Mouse (Mus musculus) right cerebral cortex, postnatal 14 days (tissue): Measurements from ENCODE around the gene Arhgef3.

Experiments used
- DNase-seq: peaks from one replicate; pipeline ENCODE4 v3.0.0; 2022

Arhgef3 gene

DNA sequence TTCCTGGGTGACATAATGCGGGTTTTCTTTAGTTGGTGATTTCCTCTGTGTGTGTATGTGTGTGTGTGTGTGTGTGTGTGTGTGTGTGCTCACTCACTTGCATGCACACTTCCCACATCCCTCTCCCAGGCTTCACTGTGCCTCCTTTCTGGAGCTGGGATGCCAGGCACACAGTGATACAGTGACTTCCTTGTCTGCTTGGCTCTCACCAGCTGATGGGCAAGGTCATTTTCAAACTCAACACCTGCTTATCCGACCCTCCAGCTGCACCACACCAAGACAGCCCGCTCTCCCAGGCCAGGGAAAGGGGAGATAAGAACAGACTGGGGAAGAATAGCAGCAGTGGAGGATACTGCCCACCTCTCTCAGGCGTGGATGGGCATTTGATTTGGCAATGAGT lies 52.5 kb downstream of the Arhgef3 start:
- DNase-seq: no peak

DNA sequence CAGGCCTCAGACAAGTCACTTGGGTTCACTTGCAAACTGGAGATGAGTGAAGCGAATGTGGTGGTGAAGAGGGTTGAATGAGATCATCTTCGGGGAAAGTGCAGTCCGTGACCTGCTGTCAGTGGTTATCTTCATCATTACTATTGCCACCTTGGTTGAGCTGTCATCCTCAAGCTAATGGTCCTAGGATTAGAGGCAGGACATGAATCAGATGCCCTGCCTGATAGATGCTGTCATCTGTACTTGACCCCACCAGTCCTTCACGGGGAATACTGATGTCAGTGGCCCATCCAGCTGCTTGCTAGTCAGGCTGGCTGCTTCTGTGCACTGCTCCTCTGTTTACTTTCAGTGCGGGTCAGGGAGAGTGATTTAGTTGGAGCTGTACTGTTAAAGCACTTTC lies 53.7 kb downstream of the Arhgef3 start:
- DNase-seq: no peak

DNA sequence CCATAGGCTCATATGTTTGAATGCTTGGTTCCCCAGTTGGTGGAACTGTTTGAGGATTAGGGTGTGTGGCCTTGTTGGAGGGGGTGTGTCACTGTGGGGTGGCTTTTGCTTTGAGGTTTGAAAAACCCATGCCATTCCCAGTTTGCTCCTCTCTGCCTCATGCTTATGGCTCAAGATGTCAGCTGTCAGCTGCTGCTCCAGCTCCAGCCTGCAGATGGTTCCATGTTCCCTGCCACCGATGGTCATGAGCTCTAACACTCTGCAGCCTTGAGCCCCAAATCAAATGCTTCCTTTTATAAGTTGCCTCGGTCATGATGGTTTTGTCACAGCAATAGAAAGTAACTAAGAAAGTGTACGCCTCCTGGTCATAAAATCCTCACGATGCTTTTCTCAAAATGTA lies 54.6 kb downstream of the Arhgef3 start:
- no peak for DNase-seq

DNA sequence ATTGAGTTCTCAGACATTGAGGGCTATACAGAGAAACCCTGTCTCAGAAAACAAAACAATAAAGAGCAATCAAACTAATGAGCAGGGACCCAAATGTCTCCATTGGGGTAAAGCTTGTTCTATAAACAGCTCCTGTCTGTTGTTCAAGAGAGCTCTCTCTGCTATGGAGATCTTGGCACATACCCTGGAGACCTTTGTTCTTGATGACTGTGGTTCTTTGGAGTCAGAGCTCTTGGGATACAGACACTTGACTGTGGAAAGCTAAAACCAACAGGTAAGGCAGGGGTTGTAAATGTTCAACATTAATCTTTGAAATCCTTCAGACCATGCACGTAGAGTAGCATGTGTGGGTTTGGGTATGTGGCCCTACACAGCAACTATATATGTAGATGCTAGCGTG lies 55.7 kb downstream of the Arhgef3 start:
- no peak for DNase-seq

DNA sequence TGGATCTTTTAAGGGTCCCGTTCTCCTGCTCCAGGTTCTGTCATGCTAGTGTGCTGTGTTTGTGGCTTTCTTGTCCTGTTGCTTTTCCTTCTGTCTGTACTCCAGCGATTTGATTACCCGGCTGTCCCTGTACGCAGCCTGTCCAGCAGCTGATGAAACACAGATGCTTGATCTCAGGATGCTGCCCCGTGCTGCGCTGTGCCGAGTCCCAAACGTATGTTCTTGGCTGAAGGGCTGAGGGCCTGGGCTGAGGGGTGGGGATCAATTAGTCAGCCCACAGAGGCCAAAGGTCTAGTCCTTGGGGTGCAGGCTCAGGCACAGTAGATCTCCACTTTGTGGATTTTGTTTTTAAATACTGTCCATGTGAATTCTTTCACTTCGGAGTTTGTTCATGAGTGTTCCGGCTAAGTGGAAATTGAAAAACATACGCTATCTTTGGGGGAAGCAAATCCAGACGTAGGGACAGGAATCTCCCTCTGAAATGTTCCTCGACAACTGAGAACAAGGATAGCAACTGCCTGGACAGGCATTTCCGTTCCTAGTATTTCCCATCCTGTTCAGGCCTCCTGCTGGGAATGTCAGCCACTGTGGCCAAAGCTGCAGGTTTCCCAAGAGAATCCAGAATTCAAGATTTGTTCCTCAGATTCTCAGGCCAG lies 56.6 kb downstream of the Arhgef3 start:
- no peak for DNase-seq

DNA sequence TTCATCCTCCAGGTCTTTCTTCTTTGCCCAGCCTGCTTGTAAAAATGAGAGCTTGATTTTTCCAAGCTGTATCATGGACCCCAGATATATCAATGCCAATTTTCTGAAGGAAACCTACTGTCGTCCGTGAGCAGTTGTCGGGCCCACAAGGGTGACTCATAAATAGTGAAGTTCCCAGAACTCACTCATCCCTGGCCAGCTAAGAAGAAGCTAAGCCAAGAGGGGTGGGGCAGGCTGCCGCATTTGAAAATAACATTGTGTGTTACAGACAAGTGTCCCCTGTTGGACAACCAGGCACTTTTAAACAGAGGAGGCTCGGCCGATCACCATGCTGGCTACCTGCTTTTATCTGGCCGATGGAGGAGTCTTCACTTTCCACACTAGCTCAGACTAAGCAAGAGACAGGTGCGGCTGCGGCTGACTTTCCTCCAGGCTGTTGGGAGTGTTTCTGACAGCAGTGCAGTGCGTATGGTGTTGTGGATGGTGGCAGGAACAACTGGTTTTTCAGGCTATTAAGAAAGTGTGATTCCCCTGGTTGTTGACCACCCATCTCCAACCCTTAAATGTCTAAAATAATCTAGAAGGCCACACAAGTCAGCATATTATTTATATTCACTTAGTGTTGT lies 58.6 kb downstream of the Arhgef3 start:
- no peak for DNase-seq

DNA sequence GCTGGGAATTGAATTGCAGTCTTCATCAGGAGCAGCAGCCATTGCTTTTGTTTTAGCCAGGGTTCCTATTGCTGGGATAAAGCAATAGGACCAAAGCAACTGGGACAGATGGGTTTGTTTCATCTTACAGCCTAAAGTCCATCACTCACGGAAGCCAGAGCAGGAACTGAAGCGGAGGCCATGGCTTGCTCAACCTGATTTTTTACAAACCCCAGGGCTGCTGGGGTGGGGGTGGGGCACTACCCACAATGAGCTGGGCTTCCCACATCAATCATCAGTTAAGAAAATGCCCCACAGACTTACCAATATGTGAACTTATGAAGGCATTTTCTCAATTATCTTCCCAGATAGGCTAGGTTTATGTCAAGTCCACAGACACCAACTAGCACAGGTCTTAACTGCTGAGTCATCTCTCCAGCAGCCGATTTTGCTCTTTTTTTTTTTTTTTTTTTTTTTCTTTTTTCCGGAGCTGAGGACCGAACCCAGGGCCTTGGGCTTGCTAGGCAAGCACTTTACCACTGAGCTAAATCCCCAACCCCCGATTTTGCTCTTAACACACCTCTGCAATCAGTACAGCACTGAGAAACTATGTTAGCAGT lies 59.6 kb downstream of the Arhgef3 start:
- no peak for DNase-seq

DNA sequence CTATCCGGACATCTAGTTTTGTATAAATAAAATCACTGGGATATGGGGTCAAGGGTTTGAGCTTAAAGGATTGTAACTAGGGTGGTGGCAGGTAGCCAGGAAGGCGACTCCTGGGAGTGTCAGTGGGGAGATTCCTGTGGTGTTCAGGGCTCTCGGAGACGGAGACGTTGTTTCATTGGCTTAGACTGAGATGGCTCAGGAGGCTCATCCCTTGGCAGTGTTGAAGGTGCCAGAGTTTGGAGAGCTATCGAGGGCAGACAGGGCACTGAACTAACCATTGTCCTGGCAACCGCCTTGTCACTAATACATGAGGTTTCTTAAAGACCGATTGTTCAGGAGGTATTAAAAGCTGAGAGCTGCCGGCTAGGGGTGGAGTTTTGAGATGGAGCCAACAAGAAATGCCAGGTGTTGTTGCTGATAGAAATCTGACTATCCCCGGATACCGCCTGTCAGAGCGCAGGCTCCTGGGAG lies 60.2 kb downstream of the Arhgef3 start:
- no peak for DNase-seq

DNA sequence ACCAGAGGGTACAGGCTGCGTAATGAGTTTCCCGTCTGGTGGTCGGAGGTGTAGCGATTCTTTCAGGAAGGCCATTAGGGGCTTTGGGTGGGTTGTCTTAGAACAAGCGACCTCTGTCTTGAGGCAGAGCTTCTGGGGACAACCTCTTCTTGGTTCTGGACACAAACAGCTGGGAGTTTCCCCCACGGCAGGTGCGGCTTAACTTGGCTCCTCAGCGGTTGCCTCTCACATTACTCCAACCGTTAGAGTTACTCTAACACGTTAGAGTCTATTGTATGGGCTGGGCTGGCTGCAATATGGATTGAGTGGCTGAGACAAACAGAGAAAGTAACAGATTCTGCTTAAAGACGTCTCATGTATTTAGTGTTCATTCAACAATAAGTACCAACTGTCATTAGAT lies 60.6 kb downstream of the Arhgef3 start:
- no peak for DNase-seq

DNA sequence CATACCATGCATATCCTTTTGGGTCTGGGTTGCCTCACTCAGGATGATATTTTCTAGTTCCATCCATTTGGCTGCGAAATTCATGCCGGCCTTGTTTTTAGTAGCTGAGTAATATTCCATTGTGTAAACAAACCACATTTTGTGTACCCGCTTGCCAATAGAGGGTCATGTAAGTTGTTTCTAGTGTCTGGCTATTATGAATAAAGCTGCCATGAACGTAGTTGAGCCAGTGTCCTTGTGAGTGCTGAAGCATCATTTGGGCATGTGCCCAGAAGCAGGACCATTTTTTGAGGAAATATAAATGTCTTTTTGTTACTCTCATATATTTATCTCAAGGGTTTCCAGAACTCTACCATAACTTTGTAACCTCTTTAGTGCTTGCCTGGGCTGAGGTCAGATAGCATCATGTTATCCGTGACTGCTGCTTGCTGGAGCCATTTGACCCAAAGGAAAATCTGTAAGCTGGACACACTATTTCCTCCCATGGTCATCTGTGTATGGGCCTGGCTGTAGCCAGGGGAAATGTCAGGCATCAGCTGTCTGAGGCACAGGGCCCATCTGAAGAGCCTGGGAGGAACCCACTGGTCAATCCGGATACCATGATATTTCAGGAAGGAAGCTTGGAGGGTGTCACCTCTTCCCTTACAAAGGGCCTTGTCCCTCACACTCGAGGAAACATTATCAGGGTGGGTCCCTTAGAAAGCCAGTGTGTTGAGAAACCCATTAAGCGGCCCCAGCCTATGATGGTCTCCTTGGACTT lies 63.3 kb downstream of the Arhgef3 start:
- no peak for DNase-seq

DNA sequence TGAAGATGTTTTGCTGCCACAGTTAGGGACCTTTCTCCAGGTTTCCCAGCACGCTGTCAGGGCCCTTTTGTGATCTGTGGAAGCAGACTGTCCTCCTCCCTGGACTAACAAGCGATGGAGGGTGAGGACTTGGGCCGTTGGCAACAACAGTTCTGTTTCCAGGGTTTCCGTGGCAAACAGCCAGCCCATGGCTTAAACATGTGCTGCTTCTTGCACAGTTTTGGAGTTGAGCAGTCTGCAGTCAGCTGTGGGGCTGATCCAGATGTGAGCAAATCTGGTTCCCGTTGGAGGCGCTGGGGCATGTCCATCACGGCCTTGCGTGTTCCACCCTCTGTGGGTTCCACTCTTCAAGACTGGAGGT lies 63.8 kb downstream of the Arhgef3 start:
- peak; percentile 61 for DNase-seq

DNA sequence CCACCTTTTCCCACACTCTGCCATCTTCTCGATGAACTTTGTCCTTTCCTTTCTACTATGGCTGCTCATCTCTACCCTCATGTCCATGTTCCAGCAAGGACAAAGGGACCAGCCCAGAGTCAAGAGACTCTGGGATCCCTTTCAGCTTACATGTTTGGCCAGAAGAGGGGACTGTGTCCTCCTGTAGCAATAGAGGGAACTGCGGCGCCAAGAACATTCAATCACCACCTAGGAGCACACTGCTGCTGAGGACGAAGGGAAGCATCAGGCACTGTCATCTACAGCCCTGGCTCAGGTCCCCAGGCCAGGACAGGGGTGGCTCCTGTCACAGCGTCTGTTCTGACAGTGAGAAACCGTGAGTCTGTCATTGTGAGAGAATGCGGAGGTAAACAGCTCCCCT lies 65.1 kb downstream of the Arhgef3 start:
- no peak for DNase-seq

DNA sequence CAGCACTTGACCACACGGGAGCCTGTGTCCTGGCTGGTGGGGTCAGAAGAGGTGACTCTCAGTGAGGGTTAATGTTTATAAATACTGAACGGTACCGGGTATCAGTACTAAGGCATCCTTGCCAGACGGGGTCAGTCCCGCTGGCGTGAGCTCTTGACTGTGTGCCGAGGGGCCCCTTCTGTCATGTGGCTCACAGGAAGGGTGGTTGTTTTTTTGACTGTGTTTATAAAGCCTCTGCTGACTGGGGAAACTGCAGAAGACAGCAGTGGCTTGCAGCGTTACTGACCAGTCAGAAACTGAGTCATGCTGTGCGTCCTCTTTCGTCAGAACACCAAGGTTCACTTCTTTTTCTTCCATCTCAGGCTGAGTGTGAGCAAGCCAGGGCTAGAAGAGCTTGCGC lies 67.4 kb downstream of the Arhgef3 start:
- no peak for DNase-seq

DNA sequence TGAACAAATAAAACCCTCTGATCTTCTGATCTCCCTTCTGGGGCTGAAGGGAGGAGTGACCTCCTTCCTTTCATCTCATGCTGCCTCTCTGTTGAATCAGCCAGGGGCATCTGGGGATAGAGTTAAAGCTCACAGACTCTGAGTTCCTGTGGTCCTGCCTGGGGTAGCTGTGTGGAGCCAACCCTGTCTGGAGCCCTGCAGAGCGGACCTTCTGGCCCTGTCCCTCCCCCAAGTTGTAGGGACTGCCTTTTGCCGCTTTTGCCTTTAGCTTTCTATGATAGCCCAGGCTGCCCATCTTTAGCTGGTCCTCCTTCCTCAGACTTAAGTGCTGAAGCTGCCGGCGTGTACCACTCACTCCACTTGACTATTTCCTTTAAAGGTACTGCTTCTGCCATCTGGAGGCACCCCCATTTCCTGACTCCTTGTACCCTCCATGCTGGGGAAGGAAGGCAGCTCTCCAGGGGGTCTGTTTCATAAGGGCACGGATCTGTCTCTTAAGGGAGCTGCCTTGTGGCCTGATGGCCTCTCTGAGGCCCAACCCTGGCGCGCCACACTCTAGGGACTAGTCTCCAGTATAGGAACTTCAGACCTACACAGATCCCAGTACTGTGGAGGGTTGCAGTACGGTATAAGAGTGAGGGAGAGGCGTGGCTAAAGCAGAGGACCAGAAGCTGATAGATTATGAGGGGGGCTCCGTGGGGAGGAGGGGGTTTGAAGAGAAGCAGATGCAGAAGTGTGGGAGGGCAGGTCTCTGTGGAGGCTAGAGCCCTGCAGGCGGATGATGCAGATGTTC lies 68.1 kb downstream of the Arhgef3 start:
- no peak for DNase-seq

DNA sequence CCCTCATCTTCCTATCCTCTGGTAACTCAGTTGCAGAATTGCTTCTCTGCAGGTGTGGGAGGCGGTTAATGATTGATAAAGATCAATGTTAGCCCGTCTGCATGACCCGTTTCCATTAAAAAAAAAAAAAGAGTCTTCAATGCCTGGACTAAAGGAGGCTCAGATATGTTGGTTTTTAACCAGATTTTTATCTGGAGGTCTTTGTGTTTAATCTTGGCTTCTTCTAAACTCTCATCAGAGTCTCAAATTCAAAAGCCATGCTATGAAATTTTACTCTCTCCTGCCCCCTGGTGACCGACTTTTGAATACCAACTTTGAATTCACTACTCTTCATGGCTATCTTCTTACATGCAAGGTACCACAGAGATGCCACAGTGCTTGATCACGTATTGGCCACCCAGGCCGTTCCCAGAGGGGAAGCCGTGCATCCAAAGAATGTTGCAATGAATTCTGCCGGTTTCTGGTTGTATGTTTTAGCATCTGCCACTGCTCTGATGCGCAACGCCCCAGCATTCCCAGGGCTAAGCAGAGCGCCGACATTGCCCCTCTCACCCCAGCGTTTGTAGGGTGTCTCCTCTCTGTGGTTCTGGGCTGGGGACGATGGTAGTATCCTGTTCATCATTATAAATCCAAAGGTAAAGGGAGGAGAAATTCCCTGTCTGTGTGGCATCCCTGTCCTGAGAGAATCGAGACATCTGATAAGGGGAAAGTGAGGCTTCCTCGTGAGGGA lies 69.0 kb downstream of the Arhgef3 start:
- peak; percentile 65 for DNase-seq

DNA sequence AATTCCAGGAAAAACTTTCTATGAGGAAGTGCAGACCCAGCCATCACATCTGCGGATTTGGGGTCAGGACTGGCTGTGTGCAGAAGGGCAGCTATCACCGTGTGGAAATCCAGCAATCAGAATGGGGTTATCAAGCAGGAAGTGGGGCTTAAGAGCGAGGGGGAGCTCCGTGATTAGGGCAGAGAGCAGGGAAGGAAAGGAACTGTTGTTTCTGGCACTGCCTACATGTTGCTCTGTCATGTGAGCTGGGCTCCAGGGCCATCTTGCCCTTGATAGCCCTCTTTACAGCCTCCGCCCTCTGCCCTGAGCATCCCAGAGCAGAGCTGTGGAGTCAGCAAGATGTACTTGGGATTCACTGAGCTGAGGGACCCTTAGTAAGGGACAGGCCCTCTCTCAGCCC lies 71.2 kb downstream of the Arhgef3 start:
- no peak for DNase-seq

DNA sequence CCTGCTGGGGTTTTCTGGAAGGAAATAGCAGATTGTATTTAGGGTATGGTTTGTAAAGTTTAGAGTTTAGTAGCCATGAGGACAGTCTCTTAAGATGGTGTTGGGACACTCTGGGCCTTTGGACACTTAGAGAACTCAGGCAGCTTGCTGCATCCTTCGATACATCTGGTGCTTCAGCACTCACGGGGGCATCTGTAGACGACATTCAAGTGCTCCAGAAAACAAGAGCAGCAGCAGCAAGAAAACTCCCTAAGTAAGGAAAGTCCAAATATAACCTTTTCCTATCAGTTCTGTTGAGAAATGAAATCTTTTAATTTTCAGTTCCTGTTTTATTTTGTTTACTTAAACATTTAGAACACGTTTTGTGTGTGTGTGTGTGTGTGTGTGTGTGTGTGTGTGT lies 71.9 kb downstream of the Arhgef3 start:
- DNase-seq: no peak

DNA sequence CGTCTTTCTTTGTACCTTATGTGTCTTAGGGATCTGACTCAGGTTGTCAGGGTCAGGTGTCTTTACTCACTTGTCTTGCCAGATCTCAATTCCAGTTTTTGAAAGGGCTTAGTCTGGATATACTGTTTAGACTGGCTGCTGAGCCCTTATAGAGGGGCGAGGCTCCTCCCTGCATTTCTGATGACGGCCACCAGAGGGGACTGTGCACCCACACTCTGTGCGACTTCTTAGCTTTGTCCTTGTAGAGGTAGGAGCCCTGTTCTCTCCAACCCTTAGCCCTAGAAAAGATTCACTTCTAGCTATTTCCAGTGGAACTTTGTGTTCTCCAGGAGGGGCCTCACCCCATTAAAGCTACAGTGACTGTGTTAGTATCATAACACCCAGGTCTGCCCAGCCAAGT lies 72.3 kb downstream of the Arhgef3 start:
- peak; percentile 81 for DNase-seq

DNA sequence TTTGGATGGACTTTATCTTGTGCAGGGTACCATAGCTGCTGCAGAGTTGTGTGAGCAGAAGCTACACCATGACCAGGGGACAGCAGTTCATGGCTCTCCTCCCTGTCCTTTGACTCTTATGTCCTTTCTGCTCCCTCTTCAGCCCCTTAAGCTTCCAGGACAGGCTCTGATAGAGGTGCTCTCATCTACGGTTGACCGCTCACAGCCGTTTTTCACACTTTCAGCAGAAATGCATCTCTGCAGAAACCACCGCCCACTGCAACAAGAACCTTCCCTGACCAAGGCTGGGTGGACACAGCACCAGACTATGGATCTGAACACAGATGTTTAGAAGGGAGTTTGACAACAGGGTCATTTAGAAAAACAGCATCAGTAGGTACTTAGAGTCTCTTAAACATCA lies 73.2 kb downstream of the Arhgef3 start:
- DNase-seq: no peak

DNA sequence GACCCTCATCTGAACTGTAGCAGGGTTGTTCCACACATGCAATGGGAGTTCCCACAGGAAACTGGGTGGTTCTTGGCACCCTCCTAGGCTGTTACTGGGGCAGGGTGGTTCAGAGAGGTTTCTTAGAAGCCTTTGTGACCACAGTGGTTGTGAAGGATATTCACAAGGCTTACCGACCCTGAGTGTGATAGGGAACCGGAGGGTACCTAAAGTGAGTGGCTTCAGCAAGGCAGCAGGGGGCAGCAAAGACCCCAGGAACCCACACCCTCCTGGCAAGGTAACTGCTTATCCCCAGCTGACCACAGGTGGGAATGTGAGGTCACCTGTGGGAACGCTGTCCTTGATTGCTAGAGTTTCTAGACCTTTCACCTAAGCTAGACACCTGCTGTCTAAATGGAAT lies 77.8 kb downstream of the Arhgef3 start:
- no peak for DNase-seq

DNA sequence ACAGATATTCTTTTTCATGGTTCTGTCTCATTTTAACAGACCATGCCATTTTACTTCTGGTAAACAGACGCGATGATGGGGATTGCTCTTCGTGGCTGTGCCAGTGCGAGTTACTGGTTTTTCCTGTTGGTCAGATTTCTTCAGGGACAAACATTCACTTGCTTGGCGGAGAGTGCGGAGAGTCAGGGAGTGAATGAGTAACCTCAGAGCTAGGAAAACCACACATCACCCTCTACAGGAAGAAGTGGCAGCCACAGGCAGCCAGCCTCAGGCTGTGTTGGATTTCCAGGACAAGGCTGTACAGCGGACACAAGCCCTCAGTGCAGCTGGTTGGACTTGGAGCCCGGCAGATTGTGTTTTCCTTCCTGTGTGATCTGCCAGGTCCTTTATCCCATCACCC lies 82.3 kb downstream of the Arhgef3 start:
- no peak for DNase-seq

DNA sequence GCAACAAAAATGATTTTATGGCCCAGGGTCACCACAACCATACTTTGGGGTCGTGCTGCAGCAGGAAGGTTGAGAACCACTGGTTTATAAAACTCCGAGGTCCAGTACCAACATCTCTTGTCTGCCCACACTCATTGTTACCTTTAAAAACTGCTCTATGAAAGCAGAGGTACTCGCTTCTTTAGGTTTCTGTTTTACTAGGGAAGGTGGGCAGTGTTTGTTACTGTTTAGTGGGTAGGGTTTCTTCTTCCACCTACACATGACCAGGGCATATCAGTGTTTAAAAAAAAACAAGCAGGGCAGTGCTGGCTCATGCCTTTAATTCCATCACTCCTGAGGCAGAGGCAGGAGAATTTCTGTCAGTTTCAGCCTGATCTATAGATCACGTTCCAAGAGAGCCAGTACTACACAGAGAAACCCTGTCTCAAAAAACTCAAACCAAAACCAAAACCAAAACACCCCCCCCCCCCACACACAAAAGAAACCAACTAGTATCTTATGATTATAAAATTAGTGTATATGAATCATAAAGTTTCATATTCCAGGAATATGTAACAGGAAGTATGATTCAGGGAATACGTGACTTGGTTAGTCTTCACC lies 83.9 kb downstream of the Arhgef3 start:
- no peak for DNase-seq
